Mouse (Mus musculus) liver, embryonic 16.5 days (tissue): ENCODE results near the gene Whamm. TPM values are rescaled to one million over a fixed set of nuclear protein-coding genes. Genes with fewer than 3 reads are reported as not detected.

Experiments
- ATAC-seq: fragments of 200-750 bp; cut with Nextera tagmentation; 2 replicates; pipeline ENCODE4 v1.8.0; 2017; ENCODE audit warnings: low read depth, mild to moderate bottlenecking, moderate number of reproducible peaks, moderate library complexity
- H3K27ac ChIP-seq: fragments of 300-500 bp; sonication (generic); 2 replicates; pipeline ENCODE4 v1.5.1; 2014; ENCODE audit warnings: mild to moderate bottlenecking, low read length
- H3K27me3 ChIP-seq: fragments of 300-500 bp; sonication (generic); 2 replicates; pipeline ENCODE4 v1.6.1; 2014; ENCODE audit warnings: low read depth, low read length, mixed read lengths; ENCODE audit not compliant: control insufficient read depth, insufficient read depth
- H3K36me3 ChIP-seq: fragments of 300-500 bp; sonication (generic); 2 replicates; pipeline ENCODE4 v1.6.1; 2014; ENCODE audit warnings: mild to moderate bottlenecking; ENCODE audit not compliant: control insufficient read depth, insufficient read depth
- H3K4me1 ChIP-seq: fragments of 300-500 bp; sonication (generic); 2 replicates; pipeline ENCODE4 v1.6.1; 2014; ENCODE audit warnings: low read depth, low read length, mixed read lengths; ENCODE audit not compliant: control insufficient read depth
- H3K4me2 ChIP-seq: fragments of 300-500 bp; sonication (generic); 2 replicates; pipeline ENCODE4 v1.6.1; 2014; ENCODE audit warnings: low read depth, low read length, mixed read lengths
- H3K4me3 ChIP-seq: fragments of 300-500 bp; sonication (generic); 2 replicates; pipeline ENCODE4 v1.5.1; 2014; ENCODE audit warnings: low read depth, mild to moderate bottlenecking, low read length
- H3K9ac ChIP-seq: fragments of 300-500 bp; sonication (generic); 2 replicates; pipeline ENCODE4 v1.6.1; 2014; ENCODE audit warnings: low read depth, low read length
- H3K9me3 ChIP-seq: fragments of 300-500 bp; sonication (generic); replicated peaks from 2 replicates; pipeline ENCODE4 v1.6.1; 2016; ENCODE audit warnings: low read length; ENCODE audit not compliant: control insufficient read depth
- WGBS: fragments of 180-500 bp; shearing (Covaris S2); extraction: QIAGEN DNeasy Blood & Tissue Kit; methylation state at CpG from one replicate; pipeline ENCODE4 v1.1.7; 2014; ENCODE audit not compliant: insufficient replicate concordance; 5-methylcytosine and 5-hydroxymethylcytosine counted together
- polyA plus RNA-seq: library from polyadenylated mRNA; unstranded; fragments of >200 nt; fragmentation: Nextera tagmentation; extraction: Ambion mirVana; gene quantifications from 2 replicates; pipeline ENCODE4 v1.2.1, GENCODE M21; 2015

Gene Whamm
- polyA plus RNA-seq, 1 experiment from 2014 or later: 2.4 TPM

- no peak overlapping the region for H3K4me3 ChIP-seq
- no peaks in the 10 kb centered on the region for H3K9me3 ChIP-seq
- ATAC-seq: no peak
- no peaks in the 10 kb centered on the region for H3K4me1 ChIP-seq
- H3K27me3 ChIP-seq: no peaks in the 10 kb centered on the region
- H3K4me2 ChIP-seq: no peak overlapping the region
- H3K36me3 ChIP-seq: no peaks in the 10 kb centered on the region
- WGBS: 48% methylated on average over 1 of the region's 1 CpGs
- no peak overlapping the region for H3K27ac ChIP-seq
- H3K9ac ChIP-seq: no peak overlapping the region
These were observed 30.1 kb upstream of the Whamm start for GRCm38 (mm10) chr7:81540999-81541398.

GRCm38 (mm10) chr7:81541924-81542524, 29.0 kb upstream of the Whamm start:
- 56% methylated on average over 7 of the region's 7 CpGs for WGBS
- no peak for ATAC-seq
- Histone ChIP-seq H3K27me3 (no peaks in the 10 kb centered on the region), H3K9me3 (no peaks in the 10 kb centered on the region), H3K36me3 (no peaks in the 10 kb centered on the region), H3K9ac (no peak overlapping the region), H3K4me1 (no peaks in the 10 kb centered on the region), H3K4me3 (no peak overlapping the region), H3K4me2 (no peak overlapping the region), H3K27ac (no peak overlapping the region)

- H3K4me1 ChIP-seq: no peaks in the 10 kb centered on the region
- H3K4me2 ChIP-seq: no peak overlapping the region
- H3K4me3 ChIP-seq: no peak overlapping the region
- H3K9ac ChIP-seq: no peak overlapping the region
- WGBS: 59% methylated on average over 8 of the region's 8 CpGs
- H3K27ac ChIP-seq: no peak overlapping the region
- no peaks in the 10 kb centered on the region for H3K9me3 ChIP-seq
- no peak for ATAC-seq
- no peaks in the 10 kb centered on the region for H3K27me3 ChIP-seq
- no peaks in the 10 kb centered on the region for H3K36me3 ChIP-seq
These were observed 28.1 kb upstream of the Whamm start for GRCm38 (mm10) chr7:81542934-81543333.

GRCm38 (mm10) chr7:81548864-81549263, 22.2 kb upstream of the Whamm start:
- Histone ChIP-seq H3K9me3 (no peaks in the 10 kb centered on the region), H3K4me2 (no peak overlapping the region), H3K4me3 (no peak overlapping the region), H3K36me3 (no peaks in the 10 kb centered on the region), H3K9ac (no peak overlapping the region), H3K4me1 (no peaks in the 10 kb centered on the region), H3K27me3 (no peaks in the 10 kb centered on the region), H3K27ac (no peak overlapping the region)
- ATAC-seq: no peak
- 54% methylated on average over 11 of the region's 11 CpGs for WGBS

GRCm38 (mm10) chr7:81553589-81553988, 17.5 kb upstream of the Whamm start:
- H3K27ac ChIP-seq: no peak overlapping the region
- 49% methylated on average over 4 of the region's 4 CpGs for WGBS
- no peaks in the 10 kb centered on the region for H3K36me3 ChIP-seq
- no peak for ATAC-seq
- H3K4me3 ChIP-seq: no peak overlapping the region
- H3K4me2 ChIP-seq: no peak overlapping the region
- no peaks in the 10 kb centered on the region for H3K27me3 ChIP-seq
- no peaks in the 10 kb centered on the region for H3K4me1 ChIP-seq
- H3K9ac ChIP-seq: no peak overlapping the region
- no peaks in the 10 kb centered on the region for H3K9me3 ChIP-seq

GRCm38 (mm10) chr7:81554369-81554768, 16.7 kb upstream of the Whamm start:
- no peaks in the 10 kb centered on the region for H3K36me3 ChIP-seq
- no peaks in the 10 kb centered on the region for H3K27me3 ChIP-seq
- 59% methylated on average over 2 of the region's 2 CpGs for WGBS
- no peak for ATAC-seq
- no peaks in the 10 kb centered on the region for H3K4me1 ChIP-seq
- no peak overlapping the region for H3K4me2 ChIP-seq
- no peak overlapping the region for H3K9ac ChIP-seq
- no peaks in the 10 kb centered on the region for H3K9me3 ChIP-seq
- no peak overlapping the region for H3K4me3 ChIP-seq
- no peak overlapping the region for H3K27ac ChIP-seq

- 72% methylated on average over 4 of the region's 4 CpGs for WGBS
These were observed 14.2 kb upstream of the Whamm start for GRCm38 (mm10) chr7:81556839-81557238.

GRCm38 (mm10) chr7:81557252-81557984, 13.6 kb upstream of the Whamm start:
- ATAC-seq: no peak
- 63% methylated on average over 7 of the region's 7 CpGs for WGBS

More at GRCm38 (mm10) chr7:81556839-81557238, 14.2 kb upstream of the Whamm start:
- H3K9ac ChIP-seq: no peak overlapping the region
- H3K4me2 ChIP-seq: no peak overlapping the region
- no peak for ATAC-seq
- H3K27ac ChIP-seq: no peak overlapping the region
- H3K9me3 ChIP-seq: no peaks in the 10 kb centered on the region
- no peaks in the 10 kb centered on the region for H3K27me3 ChIP-seq
- no peaks in the 10 kb centered on the region for H3K4me1 ChIP-seq
- H3K4me3 ChIP-seq: no peak overlapping the region
- no peaks in the 10 kb centered on the region for H3K36me3 ChIP-seq

GRCm38 (mm10) chr7:81557985-81558360, 13.1 kb upstream of the Whamm start:
- Histone ChIP-seq H3K4me3 (no peak overlapping the region), H3K36me3 (no peaks in the 10 kb centered on the region), H3K27ac (no peak overlapping the region), H3K4me2 (no peak overlapping the region), H3K9ac (no peak overlapping the region), H3K27me3 (no peaks in the 10 kb centered on the region), H3K4me1 (no peaks in the 10 kb centered on the region), H3K9me3 (no peaks in the 10 kb centered on the region)
- 55% methylated on average over 4 of the region's 4 CpGs for WGBS
- ATAC-seq: no peak

More at GRCm38 (mm10) chr7:81557252-81557984, 13.6 kb upstream of the Whamm start:
- Histone ChIP-seq H3K4me2 (no peak overlapping the region), H3K9ac (no peak overlapping the region), H3K4me1 (no peaks in the 10 kb centered on the region), H3K9me3 (no peaks in the 10 kb centered on the region), H3K27ac (no peak overlapping the region), H3K36me3 (no peaks in the 10 kb centered on the region), H3K4me3 (no peak overlapping the region), H3K27me3 (no peaks in the 10 kb centered on the region)
